ENCODE assay signal across 8 mouse cellular contexts in the genomic region with DNA sequence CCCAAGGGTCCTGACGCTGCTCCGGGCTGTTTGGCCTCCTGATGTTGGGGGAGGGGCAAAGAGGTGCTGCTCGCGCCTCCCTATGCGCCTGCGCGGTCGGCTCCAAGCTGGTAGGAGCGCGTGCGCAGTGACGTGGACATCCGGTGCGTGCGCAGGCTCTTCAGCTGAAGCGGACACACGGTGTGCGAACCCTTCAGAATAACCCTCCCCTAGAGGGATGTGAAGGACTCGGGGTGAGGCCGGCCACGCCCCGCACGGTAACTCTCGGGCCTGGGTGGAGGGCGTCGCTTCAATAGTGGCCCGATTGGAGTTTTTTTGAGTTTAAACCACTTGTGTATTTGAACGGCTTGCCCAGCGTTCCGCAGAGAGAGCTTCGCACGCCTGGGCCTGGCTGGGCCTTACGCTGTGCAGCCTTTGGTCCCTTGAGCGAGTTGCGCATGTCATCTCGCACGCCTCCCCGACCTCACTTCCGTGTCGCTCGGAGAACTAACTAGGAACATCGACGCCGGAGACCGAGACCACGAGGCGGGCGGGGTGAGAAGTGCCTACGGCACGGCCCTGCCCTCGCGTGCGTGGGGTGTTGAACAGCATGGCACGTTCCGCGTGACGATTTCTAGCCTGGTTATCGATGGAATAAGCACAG. TPM values are rescaled to one million over a fixed set of nuclear protein-coding genes. Genes with fewer than 3 reads are reported as not detected.
DNase-seq lines count a peak whose midpoint lies in the region; ATAC-seq and TF ChIP-seq lines count a peak whose summit lies in the region.

A gene (plus strand): TSS at position 139 of the 643 bp plus-strand sequence.

- peak; percentile 60; the same call in 1 of the 2 replicates for TF ChIP-seq POLR2A in testis, adult 2 months (IDR thresholded peaks at IDR 0.05; ENCODE audit: control insufficient read depth, low read depth, low read length)

- no peaks in the 10 kb centered on the region for H3K9me3 ChIP-seq in E14TG2a.4 (ENCODE audit: low read length)
- H3K9me3 ChIP-seq in forebrain, embryonic 12.5 days, result no peaks in the 10 kb centered on the region
- no peaks in the 10 kb centered on the region for H3K9me3 ChIP-seq in heart, postnatal 0 days (replicated peaks; ENCODE audit: control insufficient read depth, low read length)
- H3K9me3 ChIP-seq in liver, embryonic 16.5 days (replicated peaks; ENCODE audit: control insufficient read depth, low read length), result no peaks in the 10 kb centered on the region
- H3K9me3 ChIP-seq in neural tube, embryonic 13.5 days, result no peaks in the 10 kb centered on the region

- peaks cover 51% of the 10 kb centered on the region for H3K4me1 ChIP-seq in E14TG2a.4 (replicated peaks; ENCODE audit: low read depth, low read length)
- H3K4me1 ChIP-seq in forebrain, embryonic 12.5 days, result peaks cover 12% of the 10 kb centered on the region
- H3K4me1 ChIP-seq in heart, postnatal 0 days (ENCODE audit: control insufficient read depth, insufficient read depth), result peaks cover 25% of the 10 kb centered on the region
- peaks cover 14% of the 10 kb centered on the region for H3K4me1 ChIP-seq in liver, embryonic 16.5 days (ENCODE audit: control insufficient read depth, low read depth, low read length)
- H3K4me1 ChIP-seq in neural tube, embryonic 13.5 days (replicated peaks), result peaks cover 27% of the 10 kb centered on the region
- H3K4me1 ChIP-seq in testis, adult 2 months (ENCODE audit: control insufficient read depth, insufficient read depth, low read length), result peaks cover 7% of the 10 kb centered on the region

- DNase-seq in c-Kit-positive CD71-positive TER-119-positive erythroid progenitor cells, embryonic 14.5 days (ENCODE audit: low spot score), result peak; percentile 98
- peak; percentile 99 for DNase-seq in heart, postnatal 0 days (ENCODE audit: low spot score)
- DNase-seq in kidney, postnatal 4 days, result peak; percentile 97 to 98

- peak within 1 kb of the TSS; percentile 89 for H3K27ac ChIP-seq in forebrain, embryonic 12.5 days
- H3K27ac ChIP-seq in heart, postnatal 0 days (ENCODE audit: low read depth), result peak within 1 kb of the TSS; percentile 94
- peak within 1 kb of the TSS; percentile 94 for H3K27ac ChIP-seq in liver, embryonic 16.5 days (ENCODE audit: low read length)
- H3K27ac ChIP-seq in neural tube, embryonic 13.5 days (replicated peaks), result peak within 1 kb of the TSS; percentile 92
- peak within 1 kb of the TSS; percentile 94 for H3K27ac ChIP-seq in testis, adult 2 months (ENCODE audit: control insufficient read depth, insufficient read depth, low read depth, low read length)

- H3K4me3 ChIP-seq in E14TG2a.4 (replicated peaks; ENCODE audit: low read length), result peak within 1 kb of the TSS; percentile 83
- H3K4me3 ChIP-seq in forebrain, embryonic 12.5 days (replicated peaks), result peak within 1 kb of the TSS; percentile 57
- peak within 1 kb of the TSS; percentile 47 for H3K4me3 ChIP-seq in heart, postnatal 0 days (ENCODE audit: low read depth, low read length)
- peak within 1 kb of the TSS; percentile 66 for H3K4me3 ChIP-seq in liver, embryonic 16.5 days (ENCODE audit: low read depth, low read length)
- H3K4me3 ChIP-seq in neural tube, embryonic 13.5 days, result peak within 1 kb of the TSS; percentile 51
- peak within 1 kb of the TSS; percentile 88 for H3K4me3 ChIP-seq in testis, adult 2 months (ENCODE audit: control insufficient read depth, low read depth, low read length)

- WGBS in forebrain, embryonic 12.5 days, result under 1% methylated on average over 58 of the region's 58 CpGs
- WGBS in heart, postnatal 0 days, result under 1% methylated on average over 58 of the region's 58 CpGs
- WGBS in liver, embryonic 16.5 days (ENCODE audit: insufficient replicate concordance), result under 1% methylated on average over 58 of the region's 58 CpGs
- under 1% methylated on average over 58 of the region's 58 CpGs for WGBS in neural tube, embryonic 13.5 days

- H3K4me2 ChIP-seq in forebrain, embryonic 12.5 days, result peak within 1 kb of the TSS; percentile 80
- peak within 1 kb of the TSS; percentile 68 for H3K4me2 ChIP-seq in heart, postnatal 0 days (ENCODE audit: low read depth, low read length)
- H3K4me2 ChIP-seq in liver, embryonic 16.5 days (ENCODE audit: low read depth, low read length), result peak within 1 kb of the TSS; percentile 99
- H3K4me2 ChIP-seq in neural tube, embryonic 13.5 days, result peak within 1 kb of the TSS; percentile 96

- peaks cover 10% of the 10 kb centered on the region for H3K36me3 ChIP-seq in E14TG2a.4 (ENCODE audit: insufficient read depth, low read length)
- H3K36me3 ChIP-seq in forebrain, embryonic 12.5 days (replicated peaks), result no peaks in the 10 kb centered on the region
- H3K36me3 ChIP-seq in heart, postnatal 0 days (replicated peaks; ENCODE audit: control insufficient read depth, insufficient read depth, low read length), result no peaks in the 10 kb centered on the region
- no peaks in the 10 kb centered on the region for H3K36me3 ChIP-seq in liver, embryonic 16.5 days (ENCODE audit: control insufficient read depth, insufficient read depth)
- no peaks in the 10 kb centered on the region for H3K36me3 ChIP-seq in neural tube, embryonic 13.5 days
- H3K36me3 ChIP-seq in testis, adult 2 months (ENCODE audit: control insufficient read depth, insufficient read depth, low read length), result no peaks in the 10 kb centered on the region

- no peak for TF ChIP-seq EP300 in heart, postnatal 0 days (IDR thresholded peaks at IDR 0.05; ENCODE audit: low read depth)

- no peaks in the 10 kb centered on the region for H3K27me3 ChIP-seq in E14TG2a.4 (ENCODE audit: insufficient read depth, low read length)
- H3K27me3 ChIP-seq in forebrain, embryonic 12.5 days, result no peaks in the 10 kb centered on the region
- H3K27me3 ChIP-seq in heart, postnatal 0 days (ENCODE audit: control insufficient read depth, insufficient read depth, low read length), result no peaks in the 10 kb centered on the region
- no peaks in the 10 kb centered on the region for H3K27me3 ChIP-seq in liver, embryonic 16.5 days (ENCODE audit: control insufficient read depth, insufficient read depth, low read depth, low read length)
- H3K27me3 ChIP-seq in neural tube, embryonic 13.5 days, result no peaks in the 10 kb centered on the region
- no peaks in the 10 kb centered on the region for H3K27me3 ChIP-seq in testis, adult 2 months (ENCODE audit: control insufficient read depth, insufficient read depth, low read length)

- TF ChIP-seq CTCF in E14TG2a.4 (conservative IDR thresholded peaks at IDR 0.05; ENCODE audit: low read length), result no peak
- TF ChIP-seq CTCF in heart, postnatal 0 days (IDR thresholded peaks at IDR 0.05; ENCODE audit: low read depth), result no peak
- TF ChIP-seq CTCF in testis, adult 2 months (IDR thresholded peaks at IDR 0.05; ENCODE audit: control insufficient read depth, insufficient read depth, insufficient replicate concordance, low read depth, low read length), result no peak

- H3K9ac ChIP-seq in forebrain, embryonic 12.5 days, result peak within 1 kb of the TSS; percentile 55
- H3K9ac ChIP-seq in heart, postnatal 0 days (replicated peaks; ENCODE audit: low read depth, low read length), result peak within 1 kb of the TSS; percentile 52
- H3K9ac ChIP-seq in liver, embryonic 16.5 days (ENCODE audit: low read depth, low read length), result peak within 1 kb of the TSS; percentile 64
- H3K9ac ChIP-seq in neural tube, embryonic 13.5 days, result peak within 1 kb of the TSS; percentile 67

- ATAC-seq in forebrain, embryonic 12.5 days (ENCODE audit: low FRiP score), result peak; percentile 98
- ATAC-seq in heart, postnatal 0 days (ENCODE audit: insufficient read depth, low read depth), result peak; percentile 97
- ATAC-seq in liver, embryonic 16.5 days (ENCODE audit: low read depth), result peak; percentile 95
- ATAC-seq in neural tube, embryonic 13.5 days (ENCODE audit: low read depth), result peak; percentile 97

RNA-seq across cellular contexts. Expression of the gene that starts here (rescaled TPM):
- 34.7 and 39.5 TPM in 2 replicates for polyA plus RNA-seq in forebrain, embryonic 12.5 days (2016; fragmentation: Nextera tagmentation; extraction: Ambion mirVana)
- 48.5 and 68.4 TPM in 2 replicates for total RNA-seq in heart, postnatal 0 days (2014; rRNA removed; ENCODE audit: low replicate concordance)
- polyA plus RNA-seq in heart, postnatal 0 days (2015; fragmentation: Nextera tagmentation; extraction: Ambion mirVana), result 10.8 and 11.6 TPM in 2 replicates
- 6.1 TPM in 2 replicates for polyA plus RNA-seq in liver, embryonic 16.5 days (2015; fragmentation: Nextera tagmentation; extraction: Ambion mirVana)
- 25.9 and 27.8 TPM in 2 replicates for polyA plus RNA-seq in neural tube, embryonic 13.5 days (2015; fragmentation: Nextera tagmentation; extraction: Ambion mirVana)
- polyA plus RNA-seq in testis, adult 2 months (2012; rRNA removed), result 17.5 and 20.3 TPM in 2 replicates

Comparison
In these comparisons a context has a peak if more than half of its experiments do, and no peak if none do; other contexts are left out.
1. Peak in every context shown above with its lines: DNase-seq, ATAC-seq, H3K4me3 ChIP-seq and H3K27ac ChIP-seq.